Mouse (Mus musculus) kidney, adult 2 months (tissue): ENCODE results near the gene Fst.

Source experiments
- CTCF ChIP-seq: fragments of 200-500 bp; conservative IDR thresholded peaks from 2 replicates; pipeline ENCODE4 v1.5.1; 2011; ENCODE audit warnings: low read depth, mild to moderate bottlenecking, control low read depth, low read length, moderate library complexity, mixed read lengths; ENCODE audit not compliant: insufficient read depth, insufficient read length
- POLR2A ChIP-seq: fragments of 200-500 bp; IDR thresholded peaks from one replicate; pipeline ENCODE4 v1.6.1; 2011; ENCODE audit warnings: low read depth, low read length, control low read depth

GRCm38 (mm10) chr13:114419364-114419763 lies 39.4 kb downstream of the Fst start:
- TF ChIP-seq CTCF (no peak), POLR2A (no peak)
